Mouse (Mus musculus): ENCODE data around the gene D17Wsu92e.

- TF ChIP-seq CTCF (IDR thresholded peaks at IDR 0.05; ENCODE audit: control insufficient read depth, insufficient read depth, low read length) (no peak), POLR2A (IDR thresholded peaks at IDR 0.05; ENCODE audit: borderline replicate concordance, control insufficient read depth, low read depth, low read length) (no peak)
Observed at GRCm38 (mm10) chr17:27765066-27765465, 55.4 kb downstream of the D17Wsu92e start.

Measured in bone marrow, adult 2 months (tissue).